Mouse (Mus musculus) retina, adult 2 months (tissue): ENCODE measurements around the gene Zfp865.
A peak's percentile ranks its signal among the peaks of the same experiment; 100 is the strongest.
"Not testable (repeated sequence)": the region's sequence is repeated elsewhere in the genome, so short reads cannot be mapped to it uniquely, and the experiment has no call there.

Source experiments
- DNase-seq: peaks from one replicate; pipeline ENCODE4 v3.0.0-alpha.2; 2012; ENCODE audit warnings: low read depth, low spot score

Gene Zfp865

DNA sequence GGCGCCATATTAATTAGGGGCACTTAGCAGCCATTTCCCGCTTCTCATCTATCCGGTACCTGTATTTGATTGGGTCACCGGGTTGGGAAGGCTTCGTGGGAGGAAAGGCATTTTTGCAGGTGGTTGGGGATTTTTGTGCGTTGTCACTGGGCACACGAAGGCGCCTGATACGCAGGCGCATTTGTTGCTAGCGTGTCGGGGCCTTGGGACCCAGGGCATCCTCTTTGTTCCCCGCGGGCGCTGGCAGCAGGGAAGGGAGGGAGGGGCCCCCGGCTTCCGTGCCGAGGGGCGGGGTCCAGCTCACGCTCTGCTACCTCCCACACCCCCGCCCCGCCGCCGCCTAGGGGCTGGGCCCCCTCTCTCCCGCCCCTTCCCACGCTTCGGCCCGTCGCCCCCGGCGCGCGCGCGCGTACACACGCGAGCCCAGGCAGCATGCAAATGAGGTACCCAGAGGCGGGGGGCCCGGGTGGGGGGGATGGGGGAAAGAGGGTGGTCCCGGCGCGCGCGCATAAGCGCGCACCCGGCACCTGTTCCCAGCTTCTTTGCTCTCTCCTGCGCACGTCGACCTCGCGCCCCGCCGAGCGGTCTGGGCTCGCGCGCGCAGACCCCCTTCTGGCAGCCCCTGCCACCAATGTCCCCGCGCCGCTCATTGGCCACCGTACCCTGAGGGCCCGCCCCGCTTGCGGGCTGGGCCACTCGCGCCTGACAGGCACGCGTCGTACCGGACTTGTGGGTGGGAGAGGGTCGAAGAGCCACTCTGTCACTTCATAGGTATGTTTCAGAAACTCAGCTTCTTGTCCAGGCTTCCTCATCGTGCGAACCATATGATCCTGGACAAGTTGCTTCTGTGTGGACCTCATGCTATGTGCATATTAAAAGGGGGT is 4.8 kb upstream of the Zfp865 start, which contains the start of gene Gm44973:
TSS of gene Gm44973 (plus strand) at position 379 of the 884 bp plus-strand sequence.
- DNase-seq: no peak

DNA sequence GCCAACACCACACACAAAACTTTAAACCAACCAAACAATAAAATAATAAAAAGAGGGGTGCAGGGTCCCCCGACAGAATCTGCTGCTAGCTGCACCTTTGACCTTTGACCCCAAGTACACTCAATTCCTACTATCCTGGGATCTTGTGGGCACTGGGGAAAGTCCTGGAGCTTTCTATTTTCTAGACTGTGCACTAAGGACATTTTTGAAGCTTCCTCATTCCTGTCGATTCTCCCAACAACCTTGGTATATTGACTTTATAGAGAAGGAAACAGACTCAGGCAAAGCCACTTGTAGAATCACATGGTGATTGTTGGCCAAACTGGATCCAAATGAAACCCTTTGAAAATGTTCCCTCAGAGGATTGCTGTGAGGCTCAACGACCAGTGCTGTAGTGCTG is 4.1 kb upstream of the Zfp865 start:
- DNase-seq: no peak

DNA sequence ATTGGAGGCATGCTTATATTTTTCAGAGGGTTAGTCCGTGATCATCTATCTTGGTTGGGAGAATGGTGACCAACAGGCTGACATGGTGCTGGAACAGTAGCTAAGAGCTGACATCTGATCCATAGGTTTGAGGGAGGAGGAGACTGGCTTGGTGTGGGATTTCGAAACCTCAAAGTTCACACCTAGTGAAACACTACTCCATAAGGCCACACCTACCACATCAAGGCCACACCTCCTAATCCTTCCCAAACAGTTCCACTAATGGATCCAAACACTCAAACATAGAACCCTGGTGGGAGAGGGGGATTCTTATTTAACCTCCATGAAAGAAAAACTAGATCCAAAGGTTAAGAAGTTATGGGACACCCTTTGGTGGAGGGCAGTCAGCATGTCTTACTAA is 3.3 kb upstream of the Zfp865 start:
- DNase-seq: no peak

DNA sequence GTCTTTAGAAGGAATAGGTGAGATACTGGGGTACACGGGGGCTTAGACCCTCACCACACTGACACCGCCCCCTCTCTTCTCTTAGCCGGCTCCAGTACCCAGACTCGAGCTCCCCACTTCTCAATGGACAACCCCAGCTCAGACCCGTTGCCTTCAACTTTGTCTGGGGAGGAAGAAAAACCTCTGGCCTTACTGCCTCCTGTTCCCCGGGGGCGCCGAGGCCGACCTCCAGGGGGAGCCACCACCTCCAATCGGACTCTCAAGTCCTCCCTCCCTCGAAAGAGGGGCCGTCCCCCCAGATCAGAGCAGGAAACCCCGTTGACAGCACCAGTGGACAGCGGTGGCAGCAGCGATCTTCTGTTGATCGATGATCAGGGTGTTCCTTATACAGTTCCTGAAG is 2.8 kb upstream of the Zfp865 start:
- DNase-seq: no peak

DNA sequence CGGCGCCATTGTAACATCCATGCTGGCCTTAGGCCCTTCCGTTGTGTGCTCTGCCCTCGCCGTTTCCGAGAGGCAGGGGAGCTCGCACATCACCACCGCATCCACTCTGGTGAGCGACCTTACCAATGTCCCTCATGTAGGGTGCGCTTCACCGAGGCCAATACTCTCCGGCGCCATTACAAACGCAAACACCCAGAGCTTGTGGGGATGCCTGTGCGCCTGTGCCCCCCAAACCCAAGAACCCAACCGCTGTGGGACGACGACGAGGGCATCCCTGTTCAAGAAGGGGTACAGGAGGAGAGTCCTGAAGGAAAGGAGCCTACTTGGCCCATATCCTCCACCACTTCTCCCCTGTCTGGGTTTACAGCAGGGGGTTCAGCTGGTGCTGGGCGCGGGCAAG is 2.2 kb upstream of the Zfp865 start:
- no peak for DNase-seq

DNA sequence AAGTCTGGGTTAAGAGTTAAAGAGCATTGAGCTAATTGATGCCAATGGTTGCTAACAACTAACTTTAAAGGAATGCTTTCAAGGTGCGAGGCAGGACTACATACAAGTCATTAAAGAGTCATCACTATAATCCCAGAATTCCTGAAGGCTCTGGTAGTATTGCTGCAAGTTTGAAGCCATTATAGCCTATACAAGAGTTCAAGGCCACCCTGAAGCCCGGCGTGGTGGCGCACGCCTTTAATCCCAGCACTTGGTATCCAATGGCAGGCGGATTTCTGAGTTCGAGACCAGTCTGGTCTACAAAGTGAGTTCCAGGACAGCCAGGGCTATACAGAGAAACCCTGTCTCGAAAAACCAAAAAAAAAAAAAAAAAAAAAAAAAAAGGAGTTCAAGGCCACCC is 600 bp upstream of the Zfp865 start:
- not testable (repeated sequence) for DNase-seq

DNA sequence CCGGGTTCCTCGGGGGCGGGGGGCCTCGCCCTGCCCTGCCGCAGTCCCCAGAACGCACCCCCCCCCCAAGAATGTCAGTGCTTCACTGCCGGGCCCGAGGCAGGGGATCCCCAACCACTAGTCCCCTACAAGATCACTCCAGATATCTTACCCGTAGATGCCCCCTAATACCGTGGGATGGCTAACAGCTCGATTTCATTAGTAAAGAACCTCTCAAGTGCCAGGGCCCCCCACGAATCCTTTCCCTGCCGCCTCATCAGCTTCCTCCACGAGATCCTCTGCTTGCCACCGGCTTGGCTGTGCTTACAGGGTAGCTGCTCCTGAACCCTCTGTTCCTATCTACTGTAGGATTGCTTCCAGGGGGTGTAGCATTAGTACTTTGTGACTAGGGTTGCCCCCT is 509 bp downstream of the Zfp865 start:
- DNase-seq: no peak

DNA sequence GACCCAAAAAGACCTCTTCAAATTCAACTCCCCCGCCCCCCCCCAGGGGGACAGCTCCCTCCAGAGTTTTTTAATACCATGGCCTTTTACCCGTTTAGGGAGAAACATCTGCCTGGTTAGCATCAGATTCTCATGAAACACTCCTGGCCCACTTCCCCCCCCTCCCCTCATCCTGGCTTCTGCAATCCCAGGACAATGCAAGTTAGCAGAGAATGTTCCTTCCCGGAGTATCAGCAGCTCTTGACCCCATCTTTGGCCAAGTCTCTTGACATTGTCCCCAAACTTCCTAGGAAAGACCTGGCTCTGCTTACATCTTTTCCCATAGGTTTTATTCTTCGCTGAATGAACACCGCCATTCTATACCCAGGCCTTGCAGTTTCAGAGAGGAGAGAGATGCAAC is 1.0 kb downstream of the Zfp865 start:
- no peak for DNase-seq

DNA sequence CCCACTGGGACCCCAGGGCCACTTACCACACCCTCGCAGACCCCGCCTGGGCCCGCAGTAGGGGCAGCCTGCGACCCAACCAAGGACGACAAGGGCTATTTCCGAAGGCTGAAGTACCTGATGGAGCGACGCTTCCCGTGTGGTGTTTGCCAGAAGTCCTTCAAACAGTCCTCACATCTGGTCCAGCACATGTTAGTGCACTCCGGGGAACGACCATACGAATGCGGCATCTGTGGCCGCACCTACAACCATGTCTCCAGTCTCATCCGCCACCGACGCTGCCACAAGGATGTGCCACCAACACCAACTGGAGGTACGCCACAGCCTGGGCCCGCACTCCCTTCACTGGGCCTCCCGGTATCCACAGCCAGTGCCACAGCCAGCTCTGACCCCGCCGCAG is 9.4 kb downstream of the Zfp865 start:
- no peak for DNase-seq

DNA sequence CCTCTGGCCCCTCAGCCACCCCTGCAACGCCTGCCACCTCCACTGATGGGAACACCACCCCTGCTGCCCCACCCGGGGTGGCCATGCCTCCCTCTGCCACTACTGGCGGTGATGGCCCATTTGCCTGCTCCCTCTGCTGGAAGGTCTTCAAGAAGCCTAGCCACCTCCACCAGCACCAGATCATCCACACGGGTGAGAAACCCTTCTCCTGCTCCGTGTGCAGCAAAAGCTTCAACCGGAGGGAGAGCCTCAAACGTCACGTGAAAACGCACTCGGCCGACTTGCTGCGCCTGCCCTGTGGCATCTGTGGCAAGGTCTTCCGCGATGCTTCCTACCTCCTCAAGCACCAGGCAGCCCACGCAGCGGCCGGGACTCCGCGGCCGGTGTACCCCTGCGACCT is 9.8 kb downstream of the Zfp865 start:
- no peak for DNase-seq

DNA sequence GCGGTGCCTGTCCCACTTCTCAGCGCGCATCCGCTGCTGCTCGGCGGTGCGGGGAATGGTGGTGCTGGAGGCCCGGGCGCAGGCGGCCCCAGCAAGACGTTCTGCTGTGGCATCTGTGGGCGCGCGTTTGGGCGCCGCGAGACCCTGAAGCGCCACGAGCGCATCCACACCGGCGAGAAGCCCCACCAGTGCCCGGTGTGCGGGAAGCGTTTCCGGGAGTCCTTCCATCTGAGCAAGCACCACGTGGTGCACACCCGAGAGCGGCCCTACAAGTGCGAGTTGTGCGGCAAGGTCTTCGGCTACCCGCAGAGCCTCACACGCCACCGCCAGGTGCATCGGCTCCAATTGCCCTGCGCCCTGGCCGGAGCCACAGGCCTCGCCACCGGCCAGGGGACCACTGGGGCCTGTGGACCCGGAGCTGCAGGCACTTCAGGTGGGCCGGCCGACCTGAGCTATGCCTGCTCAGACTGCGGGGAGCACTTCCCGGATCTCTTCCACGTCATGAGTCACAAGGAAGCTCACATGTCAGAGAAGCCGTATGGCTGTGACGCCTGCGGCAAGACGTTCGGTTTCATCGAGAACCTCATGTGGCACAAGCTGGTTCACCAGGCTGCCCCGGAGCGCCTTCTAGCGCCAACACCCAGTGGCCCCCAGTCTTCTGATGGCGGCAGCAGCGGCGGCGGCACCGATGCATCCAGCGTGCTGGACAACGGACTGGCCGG is 10.5 kb downstream of the Zfp865 start:
- no peak for DNase-seq

DNA sequence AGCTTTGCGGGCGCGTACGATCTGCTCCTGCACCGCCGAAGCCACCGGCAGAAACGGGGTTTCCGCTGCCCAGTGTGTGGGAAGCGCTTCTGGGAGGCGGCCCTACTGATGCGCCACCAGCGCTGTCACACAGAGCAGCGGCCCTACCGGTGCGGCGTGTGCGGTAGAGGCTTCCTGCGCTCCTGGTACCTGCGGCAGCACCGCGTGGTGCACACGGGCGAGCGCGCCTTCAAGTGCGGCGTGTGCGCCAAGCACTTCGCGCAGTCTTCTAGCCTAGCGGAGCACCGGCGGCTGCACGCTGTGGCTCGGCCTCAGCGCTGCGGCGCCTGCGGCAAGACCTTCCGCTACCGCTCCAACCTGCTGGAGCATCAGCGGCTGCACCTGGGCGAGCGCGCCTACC is 11.3 kb downstream of the Zfp865 start:
- DNase-seq: no peak

DNA sequence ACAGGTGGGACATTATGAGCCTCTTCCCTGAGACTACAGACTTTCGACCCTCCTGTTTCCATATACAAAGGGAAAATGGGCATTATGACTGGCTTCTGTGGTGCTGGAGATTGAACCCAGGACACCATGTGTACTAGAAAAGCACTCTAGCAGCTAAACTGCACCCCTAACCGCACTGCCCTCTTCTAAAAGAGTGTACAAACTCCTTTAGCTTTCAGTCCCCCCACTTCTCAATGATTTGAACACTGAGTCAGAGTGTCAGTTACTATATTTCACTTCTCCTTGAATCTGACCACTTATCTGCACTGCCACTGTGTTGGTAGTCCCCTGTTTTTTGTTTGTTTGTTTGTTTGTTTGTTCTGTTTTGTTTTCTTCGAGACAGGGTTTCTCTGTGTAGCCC is 13.6 kb downstream of the Zfp865 start, which contains the start of gene 4632433K11Rik:
TSS of gene 4632433K11Rik (plus strand) at position 301 of the 400 bp plus-strand sequence.
- DNase-seq: no peak

DNA sequence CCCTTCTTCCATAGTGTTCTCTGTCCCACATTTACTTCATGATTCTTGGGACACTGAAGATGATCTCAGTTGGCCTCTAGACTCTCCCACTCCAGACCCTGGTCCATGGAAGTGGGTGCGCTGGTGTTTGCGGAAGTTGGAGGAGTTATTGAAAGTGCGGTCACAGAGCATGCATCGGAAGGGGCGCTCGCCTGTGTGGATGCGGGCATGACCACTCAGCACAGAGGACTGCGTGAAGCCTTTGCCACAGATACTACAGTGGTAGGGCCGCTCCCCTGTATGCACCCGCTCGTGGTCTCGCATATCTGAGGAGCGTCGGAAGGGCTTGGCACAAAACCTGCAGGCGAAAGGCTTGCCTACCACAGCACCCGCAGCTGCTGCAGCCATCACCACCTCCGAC is 15.5 kb downstream of the Zfp865 start:
- no peak for DNase-seq

DNA sequence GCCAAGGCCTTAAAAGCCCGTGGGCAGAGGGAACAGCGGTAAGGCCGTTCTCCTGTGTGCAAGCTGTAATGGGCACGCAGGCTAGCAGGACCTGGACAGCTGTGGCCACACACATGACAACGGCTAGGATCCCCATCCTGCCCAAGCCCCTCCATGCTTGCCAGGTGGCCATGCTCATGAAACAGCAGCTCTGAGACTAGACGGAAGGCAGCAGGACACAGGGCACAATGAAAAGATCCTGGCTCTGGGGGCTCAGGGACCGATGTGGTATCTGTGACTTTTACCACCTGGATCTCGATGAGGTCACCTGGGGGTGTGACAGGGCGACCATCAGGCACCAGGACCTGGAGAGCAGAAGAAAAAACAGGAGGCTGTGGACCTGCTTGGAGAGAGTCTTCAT is 16.0 kb downstream of the Zfp865 start:
- no peak for DNase-seq

DNA sequence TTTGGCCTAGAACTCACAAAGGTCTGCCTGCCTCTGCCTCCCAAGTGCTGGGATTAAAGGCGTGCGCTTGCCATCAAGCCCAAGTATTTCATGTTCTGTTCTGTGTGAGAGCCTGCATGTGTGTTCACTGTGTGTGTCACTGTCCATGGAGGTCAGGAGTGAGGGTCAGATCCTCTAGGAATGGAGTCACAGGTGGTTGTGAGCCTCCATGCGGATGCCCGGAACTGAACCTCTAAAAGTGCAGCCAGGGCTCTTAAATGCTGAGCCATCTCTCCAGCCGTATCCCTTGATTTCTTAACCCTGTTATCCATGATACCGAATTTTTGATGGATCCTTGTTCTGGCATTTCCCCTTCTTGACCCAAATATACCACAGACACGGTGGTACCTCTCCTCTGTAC is 16.9 kb downstream of the Zfp865 start:
- DNase-seq: no peak

DNA sequence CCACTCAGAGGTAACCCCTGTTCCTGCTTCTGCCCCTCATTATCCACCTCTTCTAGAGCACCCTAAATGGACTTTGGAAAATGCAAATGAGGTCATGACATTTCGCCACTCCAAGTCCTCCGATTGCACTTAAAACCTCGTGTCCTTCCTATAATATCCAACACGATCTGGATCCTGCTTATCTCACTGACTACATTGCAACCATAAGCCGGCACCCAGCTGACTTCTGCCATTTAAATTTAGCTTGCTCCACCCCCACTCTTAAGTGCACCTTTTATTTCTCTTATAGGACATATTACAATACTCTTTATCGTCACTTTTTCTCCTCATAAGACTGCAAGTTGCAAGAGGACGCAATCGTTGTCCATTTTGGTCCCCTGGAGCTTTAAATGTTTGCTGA is 17.3 kb downstream of the Zfp865 start:
- no peak for DNase-seq

DNA sequence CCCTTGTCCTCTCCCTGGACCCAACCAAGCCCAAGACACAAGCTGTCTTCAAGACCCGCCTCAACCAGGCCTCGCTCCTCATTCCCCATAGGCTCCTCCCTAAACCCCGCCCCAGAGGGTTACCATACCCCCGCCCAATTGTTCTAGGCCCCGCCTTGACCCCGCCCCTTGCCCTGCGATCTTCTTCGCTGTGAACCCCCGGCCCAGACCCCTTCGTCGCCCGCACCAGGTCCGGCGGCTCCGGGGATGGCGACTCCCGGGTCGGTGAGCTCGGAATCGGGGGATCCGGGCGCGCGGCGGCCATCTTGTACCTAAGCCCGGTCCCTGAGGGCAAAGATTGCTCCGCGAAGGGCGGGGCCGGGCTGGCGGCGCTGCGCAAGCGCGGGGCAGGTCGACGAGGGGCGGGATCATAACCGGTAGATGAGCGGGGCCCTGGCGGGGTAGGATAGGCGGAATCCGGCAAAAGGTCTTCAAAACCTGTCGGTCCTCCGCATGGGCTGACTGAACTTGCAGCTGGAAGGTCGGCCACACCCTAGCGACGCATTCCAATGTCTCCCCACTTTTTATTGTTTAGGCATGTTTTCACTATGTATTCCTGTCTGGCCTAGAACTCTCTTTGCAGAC is 18.0 kb downstream of the Zfp865 start, which contains the start of gene Zfp784:
TSS of gene Zfp784 (minus strand) at position 338 of the 624 bp plus-strand sequence.
- peak; percentile 74 for DNase-seq

DNA sequence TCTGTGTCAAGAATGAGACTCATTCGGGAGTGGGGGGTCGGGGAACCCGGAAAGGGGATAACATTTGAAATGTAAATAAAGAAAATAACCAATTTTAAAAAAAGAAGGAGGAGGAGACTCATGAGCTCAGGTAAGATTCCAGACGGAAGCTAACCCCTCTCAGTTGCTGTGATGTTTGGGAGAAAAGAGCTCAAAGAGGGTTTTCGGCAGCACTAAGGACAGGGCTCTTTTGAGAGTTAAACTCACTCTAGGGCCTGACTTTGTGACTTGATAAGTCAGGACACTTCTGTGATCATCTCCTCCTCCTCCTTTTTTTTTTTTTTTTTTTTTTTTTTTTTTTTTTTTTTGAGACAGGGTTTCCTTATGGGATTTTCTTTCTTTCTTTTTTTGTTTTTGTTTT is 18.8 kb downstream of the Zfp865 start:
- no peak for DNase-seq

DNA sequence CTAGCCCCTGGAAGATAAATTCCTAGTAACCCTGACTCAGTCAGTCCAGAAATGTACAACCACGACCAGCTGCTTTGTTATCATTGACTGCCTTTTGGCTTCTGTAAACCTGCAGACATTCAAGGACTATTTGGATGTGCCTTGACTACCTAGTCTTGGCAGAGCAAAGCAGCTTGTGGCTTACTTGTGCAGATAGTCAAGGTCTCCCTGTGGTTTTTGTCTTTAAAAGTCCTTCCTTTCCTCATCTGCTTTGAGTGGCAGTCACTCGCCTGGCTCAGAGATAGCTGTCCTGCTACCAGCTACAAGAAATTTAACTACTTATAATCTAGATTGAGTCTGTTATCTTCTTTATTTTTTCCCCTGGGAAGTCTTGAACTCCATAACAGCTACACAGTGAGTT is 24.8 kb downstream of the Zfp865 start:
- DNase-seq: no peak

DNA sequence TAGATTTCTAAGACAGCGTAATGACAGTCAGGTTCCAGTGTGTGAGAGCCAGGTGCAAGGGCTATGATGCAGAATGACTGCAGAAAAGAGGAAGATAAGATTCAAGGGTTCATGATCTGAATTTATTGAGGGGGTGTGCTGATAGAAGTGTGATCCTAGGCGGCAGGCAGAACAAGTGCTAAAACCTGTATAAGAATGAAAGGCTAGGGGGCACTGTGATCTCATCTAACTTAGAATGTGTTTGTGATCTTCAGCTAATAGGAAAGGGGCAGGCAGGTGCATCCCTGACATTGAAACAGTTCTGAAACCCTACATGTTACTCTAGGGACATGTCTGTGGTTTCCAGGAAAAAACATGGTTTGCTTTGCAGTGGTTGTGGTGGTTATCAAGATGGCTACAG is 25.9 kb downstream of the Zfp865 start:
- no peak for DNase-seq

DNA sequence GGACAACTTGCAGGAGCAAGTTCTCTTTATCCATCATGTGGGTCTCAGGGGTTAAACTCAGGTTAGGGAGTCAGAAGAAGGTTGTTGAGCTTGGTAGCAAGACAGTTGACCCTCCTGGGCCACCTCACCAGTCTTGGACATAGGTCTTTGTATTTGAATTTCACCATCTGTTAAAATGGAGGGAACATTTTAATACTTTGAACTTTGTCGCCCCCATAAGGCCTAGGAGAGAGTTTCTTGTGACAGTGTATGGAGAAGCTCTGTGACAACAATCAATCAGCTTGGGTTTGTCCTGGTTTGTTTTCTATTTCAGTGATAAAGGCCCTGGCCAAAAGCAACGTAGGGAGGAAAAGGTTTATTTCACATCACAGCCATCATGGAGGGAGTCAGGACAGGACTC is 27.1 kb downstream of the Zfp865 start:
- no peak for DNase-seq
